Mouse (Mus musculus): Measurements from ENCODE around the gene E130208F15Rik. TPM values are rescaled to one million over a fixed set of nuclear protein-coding genes. Genes with fewer than 3 reads are reported as not detected.

Gene E130208F15Rik
- polyA plus RNA-seq, 1 experiment from 2014 or later: not detected

DNA sequence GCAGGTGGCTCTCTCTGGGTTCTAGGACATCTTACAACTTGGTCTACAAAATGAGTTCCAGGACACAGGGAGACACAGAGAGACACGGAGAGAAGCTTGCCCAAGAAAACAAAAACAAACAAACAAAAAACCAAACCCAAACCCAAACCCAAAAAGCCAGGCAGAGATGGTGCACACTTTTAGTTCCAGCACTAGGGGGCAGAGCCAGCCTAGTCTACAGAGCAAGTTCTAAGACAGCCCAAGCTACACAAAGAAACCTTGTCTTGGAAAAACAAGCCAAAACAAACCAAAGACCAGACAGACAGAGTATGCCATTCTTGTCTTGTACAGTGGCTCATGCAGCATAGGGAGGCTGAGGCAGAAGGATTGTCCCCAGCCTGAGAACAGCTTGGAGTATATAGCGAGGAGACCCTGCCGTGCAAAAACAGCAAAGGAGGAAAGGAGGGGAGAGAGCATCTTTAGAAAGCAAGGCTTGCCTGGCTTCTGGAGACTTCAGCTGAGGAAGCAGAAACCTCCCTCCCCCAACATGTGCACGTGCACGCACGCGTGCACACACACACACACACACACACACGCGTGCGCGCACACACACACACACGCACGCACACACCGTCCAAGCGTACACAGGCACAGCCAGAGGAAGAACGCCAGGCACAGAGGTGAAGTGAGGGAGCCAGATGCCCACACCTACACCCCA, 15.3 kb upstream of the E130208F15Rik start:
- Histone ChIP-seq H3K27ac (ENCODE audit: low read depth) (no peak overlapping the region), H3K9me3 (ENCODE audit: low read depth, low read length) (no peaks in the 10 kb centered on the region), H3K27me3 (ENCODE audit: insufficient read depth, low read length) (no peaks in the 10 kb centered on the region), H3K4me2 (no peak overlapping the region), H3K36me3 (ENCODE audit: insufficient read depth) (peaks cover 42% of the 10 kb centered on the region; the same call in 1 of the 2 replicates), H3K4me3 (ENCODE audit: low read depth, low read length) (no peak overlapping the region), H3K4me1 (ENCODE audit: insufficient read depth) (peaks cover 5% of the 10 kb centered on the region; the same call in 1 of the 2 replicates), H3K9ac (no peak overlapping the region)
- WGBS: 88% methylated on average over 16 of the region's 16 CpGs
- ATAC-seq (ENCODE audit: insufficient read depth): no peak
- DNase-seq: peak; percentile 53
- TF ChIP-seq CTCF (IDR thresholded peaks at IDR 0.05; ENCODE audit: low read depth): peak; percentile 64

DNA sequence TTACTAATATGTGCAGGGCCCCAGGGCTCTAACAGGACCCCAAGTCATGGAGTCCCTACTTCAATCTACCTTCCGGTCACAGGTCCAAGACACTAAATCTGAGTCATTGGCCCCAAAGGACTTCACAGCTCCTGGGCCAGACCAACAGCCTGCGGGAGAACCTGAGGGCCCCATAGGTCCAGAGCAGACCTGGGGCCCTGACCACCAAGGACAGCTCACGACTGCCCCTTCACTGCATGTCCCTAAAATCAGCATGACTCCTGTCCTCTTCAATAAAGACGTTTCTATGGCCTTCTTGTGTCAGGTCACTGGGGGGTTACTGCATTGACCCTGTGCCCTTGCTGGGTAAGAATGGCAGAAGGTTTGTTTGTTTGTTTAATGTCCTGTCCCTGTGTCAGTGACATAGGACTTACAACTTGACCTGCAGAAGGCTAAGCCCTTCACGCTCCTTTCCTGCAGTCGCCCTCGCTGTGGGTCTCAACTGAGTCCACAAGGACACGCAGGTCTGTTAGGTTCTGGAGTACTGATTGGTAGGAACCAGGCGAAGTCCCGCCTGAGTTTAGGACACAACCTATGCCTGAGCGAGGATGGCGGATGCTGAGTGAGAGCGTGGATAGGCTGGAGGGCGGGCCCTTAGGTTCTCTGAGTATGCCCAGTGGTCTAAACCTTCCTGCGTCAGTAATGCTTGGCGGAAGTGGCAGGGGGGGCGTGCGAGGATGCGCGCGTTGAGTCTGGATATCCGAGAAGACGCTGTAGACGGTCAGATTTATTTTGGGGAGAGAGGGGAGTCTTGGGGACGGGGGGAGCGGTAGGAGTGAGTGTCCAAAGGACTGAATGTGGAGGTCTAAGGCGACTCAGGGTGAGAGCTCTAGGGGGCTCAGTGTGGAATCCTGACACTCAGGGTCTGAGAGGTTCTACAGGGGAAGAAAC, 13.2 kb upstream of the E130208F15Rik start, which contains the start of gene Alkbh6:
Gene Alkbh6, plus strand, starts transcription at position 642 of the 930 bp plus-strand sequence.
- Histone ChIP-seq H3K27ac (ENCODE audit: low read depth) (peak within 1 kb of the TSS; percentile 3), H3K9me3 (ENCODE audit: low read depth, low read length) (no peaks in the 10 kb centered on the region), H3K9ac (peak within 1 kb of the TSS; percentile 62), H3K4me2 (peak within 1 kb of the TSS; percentile 71), H3K4me1 (ENCODE audit: insufficient read depth) (peaks cover 5% of the 10 kb centered on the region; the same call in 1 of the 2 replicates), H3K36me3 (ENCODE audit: insufficient read depth) (peaks cover 35% of the 10 kb centered on the region; the same call in 1 of the 2 replicates), H3K27me3 (ENCODE audit: insufficient read depth, low read length) (no peaks in the 10 kb centered on the region), H3K4me3 (ENCODE audit: low read depth, low read length) (peak within 1 kb of the TSS; percentile 61)
- no peak for TF ChIP-seq CTCF (IDR thresholded peaks at IDR 0.05; ENCODE audit: low read depth)
- ATAC-seq (ENCODE audit: insufficient read depth) (peak; percentile 100), DNase-seq (peak; percentile 97)
- WGBS: 4% methylated on average over 27 of the region's 27 CpGs

DNA sequence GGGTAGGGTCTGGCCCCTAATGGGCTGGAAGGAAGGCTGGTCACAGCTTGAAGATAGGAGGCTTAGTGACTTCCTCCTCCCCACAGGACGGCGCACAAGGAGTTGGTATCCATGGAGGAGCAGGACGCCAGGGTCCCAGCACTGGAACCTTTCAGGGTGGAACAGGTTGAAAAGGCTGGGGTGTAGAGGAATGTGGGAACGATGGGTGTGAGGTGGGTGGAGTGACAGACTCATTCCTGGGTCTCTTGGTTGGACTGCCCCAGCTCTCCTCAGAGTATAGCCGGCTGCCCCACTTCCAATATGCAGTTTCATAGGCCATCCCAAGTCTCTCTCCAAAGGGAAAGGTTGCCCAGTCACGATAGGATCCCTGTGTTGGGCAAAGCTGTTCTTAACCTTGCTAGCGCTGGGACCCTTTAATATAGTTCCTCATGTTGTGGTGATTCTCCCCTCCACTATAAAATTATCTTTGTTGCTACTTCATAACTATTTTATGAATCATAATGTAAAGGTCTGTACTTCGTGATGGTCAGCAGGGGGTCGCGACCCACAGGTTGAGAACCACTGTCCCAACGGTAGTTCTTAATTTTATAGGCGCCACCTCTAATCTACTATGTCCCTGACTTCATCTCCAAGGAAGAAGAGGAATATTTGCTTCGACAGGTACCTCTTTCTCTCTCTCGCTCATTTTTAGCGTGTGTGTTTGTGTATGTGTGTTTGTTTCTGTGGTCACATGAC, 12.0 kb upstream of the E130208F15Rik start:
- peaks cover 5% of the 10 kb centered on the region; the same call in 1 of the 2 replicates for H3K4me1 ChIP-seq (ENCODE audit: insufficient read depth)
- H3K27ac ChIP-seq (ENCODE audit: low read depth): no peak overlapping the region
- H3K4me3 ChIP-seq (ENCODE audit: low read depth, low read length): peak overlapping the region; percentile 61
- no peaks in the 10 kb centered on the region for H3K27me3 ChIP-seq (ENCODE audit: insufficient read depth, low read length)
- ATAC-seq (ENCODE audit: insufficient read depth) (no peak), DNase-seq (no peak)
- H3K9me3 ChIP-seq (ENCODE audit: low read depth, low read length): no peaks in the 10 kb centered on the region
- peak overlapping the region; percentile 62 for H3K9ac ChIP-seq
- TF ChIP-seq CTCF (IDR thresholded peaks at IDR 0.05; ENCODE audit: low read depth): no peak
- 55% methylated on average over 15 of the region's 15 CpGs for WGBS
- H3K4me2 ChIP-seq: peak overlapping the region; percentile 71
- H3K36me3 ChIP-seq (ENCODE audit: insufficient read depth): peaks cover 30% of the 10 kb centered on the region; the same call in 1 of the 2 replicates

DNA sequence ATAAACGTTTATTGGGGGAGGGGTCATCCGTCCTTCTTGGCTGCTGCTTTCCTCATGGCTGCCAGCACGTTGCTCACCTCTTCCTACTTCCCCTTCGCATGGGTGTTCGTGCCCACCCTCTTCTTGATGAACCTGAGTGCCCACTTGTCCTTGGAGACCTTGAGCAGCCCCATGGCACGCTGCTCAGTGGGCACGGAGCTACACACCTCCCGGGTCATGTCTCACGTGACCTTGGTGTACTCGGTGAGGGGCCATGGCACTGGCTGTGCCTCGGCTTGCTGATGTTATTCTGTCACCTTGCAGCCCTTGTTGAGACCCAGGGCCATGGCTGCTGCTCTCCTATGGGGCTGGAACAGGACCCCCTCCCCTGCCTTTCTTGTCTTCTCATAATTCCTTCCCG, 11.4 kb upstream of the E130208F15Rik start:
- no peak overlapping the region for H3K4me2 ChIP-seq
- ATAC-seq (ENCODE audit: insufficient read depth): no peak
- 82% methylated on average over 12 of the region's 12 CpGs for WGBS
- H3K4me1 ChIP-seq (ENCODE audit: insufficient read depth): peaks cover 5% of the 10 kb centered on the region; the same call in 1 of the 2 replicates
- no peak overlapping the region for H3K27ac ChIP-seq (ENCODE audit: low read depth)
- H3K9me3 ChIP-seq (ENCODE audit: low read depth, low read length): no peaks in the 10 kb centered on the region
- H3K4me3 ChIP-seq (ENCODE audit: low read depth, low read length): no peak overlapping the region
- no peak overlapping the region for H3K9ac ChIP-seq
- TF ChIP-seq CTCF (IDR thresholded peaks at IDR 0.05; ENCODE audit: low read depth): no peak
- no peak for DNase-seq
- H3K36me3 ChIP-seq (ENCODE audit: insufficient read depth): peaks cover 28% of the 10 kb centered on the region; the same call in 1 of the 2 replicates
- no peaks in the 10 kb centered on the region for H3K27me3 ChIP-seq (ENCODE audit: insufficient read depth, low read length)

DNA sequence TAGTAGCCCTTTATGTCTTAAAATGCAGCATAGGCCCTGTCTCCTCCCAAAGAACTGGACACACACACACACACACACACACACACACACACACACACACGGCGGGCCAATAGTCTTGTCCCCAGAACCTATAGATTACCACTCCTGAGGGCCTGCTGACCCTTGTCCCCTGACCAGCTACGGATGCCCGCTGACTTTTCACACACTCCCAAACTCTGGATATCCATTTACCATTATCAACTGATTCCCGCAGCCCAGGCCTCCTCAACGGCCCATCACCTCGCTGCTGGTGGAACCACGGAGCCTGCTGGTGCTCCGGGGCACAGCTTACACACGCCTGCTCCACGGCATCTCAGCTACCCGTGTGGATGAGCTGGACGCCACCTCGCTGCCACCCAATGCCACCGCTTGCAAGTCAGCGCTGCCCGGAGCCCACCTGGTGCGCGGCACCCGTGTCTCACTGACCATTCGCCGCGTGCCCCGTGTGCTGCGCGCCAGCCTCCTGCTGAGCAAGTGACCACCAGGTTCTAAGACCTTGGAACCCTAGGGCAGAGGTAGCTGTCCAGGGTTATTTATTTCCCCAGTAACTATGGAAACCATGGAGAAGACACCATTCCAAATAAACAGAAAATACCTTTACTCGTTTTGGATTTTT, 7.7 kb upstream of the E130208F15Rik start:
- ATAC-seq (ENCODE audit: insufficient read depth) (no peak), DNase-seq (no peak)
- WGBS: 41% methylated on average over 27 of the region's 27 CpGs
- H3K4me1 ChIP-seq (ENCODE audit: insufficient read depth): peaks cover 5% of the 10 kb centered on the region; the same call in 1 of the 2 replicates
- H3K9ac ChIP-seq: no peak overlapping the region
- H3K4me3 ChIP-seq (ENCODE audit: low read depth, low read length): no peak overlapping the region
- no peak for TF ChIP-seq CTCF (IDR thresholded peaks at IDR 0.05; ENCODE audit: low read depth)
- no peak overlapping the region for H3K27ac ChIP-seq (ENCODE audit: low read depth)
- H3K9me3 ChIP-seq (ENCODE audit: low read depth, low read length): no peaks in the 10 kb centered on the region
- no peaks in the 10 kb centered on the region for H3K27me3 ChIP-seq (ENCODE audit: insufficient read depth, low read length)
- H3K36me3 ChIP-seq (ENCODE audit: insufficient read depth): peaks cover 9% of the 10 kb centered on the region; the same call in 1 of the 2 replicates
- no peak overlapping the region for H3K4me2 ChIP-seq

DNA sequence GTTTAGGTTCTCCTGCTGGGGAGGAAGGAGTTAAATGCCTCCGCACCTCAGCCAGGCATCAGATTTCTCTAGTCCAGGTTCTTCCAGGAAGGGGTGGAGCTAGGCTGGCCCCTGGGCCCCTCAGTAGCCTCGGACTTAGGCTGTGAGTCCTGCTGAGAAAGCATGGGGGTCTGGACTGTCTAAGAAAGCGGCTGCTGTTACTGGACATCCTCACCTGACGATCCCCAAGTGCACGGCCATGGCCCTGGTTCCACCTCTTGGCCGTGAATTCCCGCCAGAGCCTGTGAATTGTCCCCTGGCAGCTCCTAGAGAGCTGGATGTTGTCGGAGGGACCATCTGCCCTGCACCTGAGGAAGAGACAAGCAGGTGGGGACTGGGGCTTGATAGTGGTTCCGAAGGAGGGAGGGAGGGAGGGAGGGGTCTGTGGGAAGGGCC, 6.8 kb upstream of the E130208F15Rik start, which contains the start of gene Syne4:
Gene Syne4, plus strand, starts transcription at position 87 of the 435 bp plus-strand sequence.
- Histone ChIP-seq H3K36me3 (ENCODE audit: insufficient read depth) (peaks cover 9% of the 10 kb centered on the region; the same call in 1 of the 2 replicates), H3K4me1 (ENCODE audit: insufficient read depth) (no peaks in the 10 kb centered on the region), H3K4me2 (peak within 1 kb of the TSS; percentile 58), H3K4me3 (ENCODE audit: low read depth, low read length) (peak within 1 kb of the TSS; percentile 33), H3K9ac (peak within 1 kb of the TSS; percentile 38), H3K27me3 (ENCODE audit: insufficient read depth, low read length) (no peaks in the 10 kb centered on the region), H3K27ac (ENCODE audit: low read depth) (no peak within 1 kb of the TSS; the same call in 1 of the 2 replicates), H3K9me3 (ENCODE audit: low read depth, low read length) (no peaks in the 10 kb centered on the region)
- no peak for TF ChIP-seq CTCF (IDR thresholded peaks at IDR 0.05; ENCODE audit: low read depth)
- WGBS: 1% methylated on average over 9 of the region's 9 CpGs
- peak; percentile 79 for ATAC-seq (ENCODE audit: insufficient read depth)
- DNase-seq: peak; percentile 59
